Mouse (Mus musculus) liver (tissue): ENCODE data around the gene Hoxc11.
A peak's percentile ranks its signal among the peaks of the same experiment; 100 is the strongest.

Source experiments
- DNase-seq: peaks from one replicate; pipeline ENCODE4 v3.0.0-alpha.2; 2020; ENCODE audit warnings: mixed read lengths

Hoxc11 gene

DNA sequence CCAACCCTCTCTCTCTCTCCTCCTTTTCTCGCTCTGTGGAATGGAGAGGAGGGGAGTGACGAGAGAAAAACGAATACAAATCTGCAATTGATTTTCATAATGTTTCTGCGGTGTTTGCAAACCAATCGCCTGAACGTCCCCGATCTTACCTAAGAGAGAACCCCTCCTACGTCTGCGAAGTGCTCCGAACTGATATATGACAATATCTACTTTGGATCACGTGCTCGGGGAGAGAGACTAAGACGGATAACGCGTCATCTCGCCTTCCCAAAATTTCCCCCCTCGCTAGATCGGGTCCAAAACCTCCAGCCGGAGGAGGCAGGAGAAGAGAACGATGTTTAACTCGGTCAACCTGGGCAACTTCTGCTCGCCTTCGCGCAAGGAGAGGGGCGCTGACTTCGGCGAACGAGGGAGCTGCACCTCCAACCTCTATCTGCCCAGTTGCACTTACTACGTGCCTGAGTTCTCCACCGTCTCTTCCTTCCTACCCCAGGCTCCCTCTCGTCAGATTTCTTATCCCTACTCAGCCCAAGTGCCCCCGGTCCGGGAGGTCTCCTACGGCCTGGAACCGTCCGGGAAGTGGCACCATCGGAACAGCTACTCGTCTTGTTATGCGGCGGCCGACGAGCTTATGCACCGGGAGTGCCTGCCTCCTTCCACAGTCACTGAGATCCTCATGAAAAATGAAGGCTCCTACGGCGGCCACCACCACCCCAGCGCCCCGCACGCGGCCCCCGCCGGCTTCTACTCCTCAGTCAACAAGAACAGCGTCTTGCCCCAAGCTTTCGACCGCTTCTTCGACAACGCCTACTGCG lies at the start of gene Hoxc11:
Gene Hoxc11 (plus strand): TSS at position 236 of the 815 bp plus-strand sequence.
- DNase-seq, result no peak

DNA sequence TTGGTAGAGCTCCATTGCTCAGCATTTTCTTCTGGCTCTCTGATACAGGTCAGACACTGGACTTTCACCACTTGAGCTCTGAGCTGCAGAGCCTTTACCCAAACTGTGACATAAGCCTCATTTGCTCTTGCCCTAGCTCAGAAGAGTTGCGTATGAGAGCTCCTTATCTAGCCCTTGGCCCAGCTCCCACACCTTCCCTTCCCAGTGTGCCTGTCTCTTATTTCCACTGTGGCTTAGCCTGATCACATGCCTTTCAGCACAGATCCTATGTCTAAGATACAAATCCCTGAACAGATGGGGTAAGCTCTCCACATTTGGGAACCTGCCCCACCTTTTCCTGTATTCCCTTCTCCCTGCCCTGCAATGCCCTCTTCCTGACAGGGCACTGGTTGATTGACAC lies 49.3 kb upstream of the Hoxc11 start:
- no peak for DNase-seq

DNA sequence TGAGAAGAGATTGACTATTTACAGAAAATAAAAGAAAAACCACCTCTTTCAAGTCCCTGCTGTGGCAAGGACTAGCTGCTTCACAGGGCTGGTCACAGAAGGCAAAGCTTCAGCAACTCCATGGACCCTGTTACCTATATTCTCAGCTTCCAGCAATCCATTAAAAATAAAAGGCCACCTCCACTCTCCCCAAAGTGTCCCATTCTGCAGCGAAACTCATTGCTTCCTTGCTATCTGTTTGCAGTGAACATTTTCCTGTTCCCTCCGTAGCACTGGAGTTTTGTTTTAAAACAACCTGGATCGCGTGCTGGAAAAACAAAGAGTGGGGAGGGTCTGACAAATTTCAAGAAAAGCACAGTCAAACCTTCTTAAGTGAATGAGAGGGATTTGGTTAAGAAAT lies 44.7 kb upstream of the Hoxc11 start:
- DNase-seq, result no peak

DNA sequence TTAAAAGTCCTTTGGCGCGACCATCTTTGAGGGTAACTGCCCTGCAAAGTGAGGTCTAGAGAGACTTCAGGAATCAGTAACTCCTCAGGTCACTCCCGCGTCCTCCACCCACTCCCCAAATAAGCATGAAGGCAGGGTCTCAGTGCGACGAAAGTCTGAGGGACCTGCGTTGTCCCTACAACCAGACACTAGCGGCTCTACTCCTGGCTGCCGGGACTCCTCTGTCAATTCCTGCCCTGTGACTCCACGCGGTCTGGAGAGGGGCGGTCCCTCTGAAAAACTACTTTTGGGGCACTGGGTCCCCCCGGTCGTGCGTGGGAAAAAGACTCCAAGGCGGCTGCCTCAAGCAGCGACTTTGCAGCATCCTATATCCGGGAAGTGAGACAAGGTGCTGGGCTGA lies 44.2 kb upstream of the Hoxc11 start:
- no peak for DNase-seq

DNA sequence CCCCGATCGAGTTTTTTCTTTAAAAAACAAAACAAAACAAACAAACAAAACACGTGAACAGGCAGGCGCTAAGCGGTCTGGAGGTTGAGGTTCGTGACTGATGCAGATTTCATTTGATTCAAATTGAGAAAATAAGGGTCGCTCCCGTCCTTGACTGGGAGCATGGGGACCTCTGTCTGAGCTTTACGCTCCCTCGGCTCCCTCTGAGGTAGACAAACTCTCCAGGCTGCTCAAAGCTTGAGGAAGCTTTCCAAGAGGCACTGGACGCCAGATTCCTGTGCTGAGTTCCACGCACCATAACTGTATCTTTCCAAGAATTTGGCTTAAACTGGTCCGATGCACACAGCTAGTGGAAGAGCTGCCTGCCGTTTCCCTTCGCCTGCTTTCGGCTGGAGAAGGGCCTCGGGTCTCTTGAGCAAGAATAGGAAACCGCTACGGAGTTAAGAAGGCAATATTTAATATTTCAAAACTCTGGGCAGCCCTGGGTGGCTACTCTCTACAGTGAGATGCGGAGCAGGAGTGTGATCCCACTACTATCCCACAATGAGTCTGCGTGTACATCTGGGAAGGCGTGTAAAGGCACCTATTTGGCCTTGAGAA lies 43.6 kb upstream of the Hoxc11 start:
- no peak for DNase-seq

DNA sequence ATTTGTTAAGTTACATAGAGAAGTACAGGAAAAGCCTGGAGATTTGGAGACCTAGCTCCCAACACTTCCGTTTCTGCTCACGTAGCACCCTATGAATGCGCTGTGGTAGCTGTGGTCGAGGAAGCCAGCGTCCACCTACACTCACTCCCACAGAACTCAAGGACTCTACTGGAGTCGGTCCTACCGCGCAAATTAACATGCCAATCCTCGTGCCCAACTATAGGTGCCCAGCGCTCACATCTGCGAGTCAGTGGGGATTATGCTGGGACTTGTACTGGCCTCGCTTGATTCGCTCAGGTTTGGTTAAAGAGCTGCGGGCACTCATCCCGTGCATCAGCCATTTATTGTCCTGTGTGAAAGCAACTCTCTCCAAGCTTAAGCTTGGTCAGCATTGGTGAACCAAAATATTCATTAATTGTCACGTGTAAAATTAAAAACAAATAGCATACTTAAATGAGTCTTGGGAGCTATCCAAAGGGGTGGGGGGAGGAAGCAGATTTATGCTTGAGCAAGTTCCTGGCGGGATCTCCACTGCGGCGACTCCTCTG lies 41.1 kb upstream of the Hoxc11 start:
- DNase-seq, result no peak

DNA sequence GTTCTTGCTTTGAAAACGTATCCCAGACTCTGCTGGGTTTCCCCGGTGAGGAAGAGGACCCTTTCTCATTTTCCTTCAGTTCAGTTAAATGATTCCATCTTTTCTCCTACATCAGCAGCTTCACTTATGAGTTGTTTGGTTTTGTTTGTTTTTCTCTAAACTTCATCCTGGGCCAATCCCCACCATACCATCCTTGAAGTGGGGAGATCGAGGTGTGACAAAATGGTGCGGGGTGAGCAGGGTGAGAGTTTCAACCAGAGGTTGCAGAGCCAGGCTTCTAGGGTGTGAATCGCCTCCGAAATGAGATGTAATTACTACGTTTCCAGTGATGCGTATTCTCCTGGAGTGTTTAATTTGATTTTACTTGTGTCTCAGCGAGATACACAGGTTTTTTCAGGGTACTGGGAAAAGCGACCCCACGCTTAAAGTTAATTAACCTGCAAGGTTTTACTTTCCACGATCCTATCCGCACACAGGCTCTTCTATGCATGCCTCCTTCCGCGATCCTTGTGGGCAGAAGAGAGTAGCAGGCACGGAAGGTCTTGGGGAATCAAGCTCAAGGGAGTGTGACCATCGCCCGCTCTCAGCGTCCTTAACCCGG lies 36.2 kb upstream of the Hoxc11 start:
- no peak for DNase-seq

DNA sequence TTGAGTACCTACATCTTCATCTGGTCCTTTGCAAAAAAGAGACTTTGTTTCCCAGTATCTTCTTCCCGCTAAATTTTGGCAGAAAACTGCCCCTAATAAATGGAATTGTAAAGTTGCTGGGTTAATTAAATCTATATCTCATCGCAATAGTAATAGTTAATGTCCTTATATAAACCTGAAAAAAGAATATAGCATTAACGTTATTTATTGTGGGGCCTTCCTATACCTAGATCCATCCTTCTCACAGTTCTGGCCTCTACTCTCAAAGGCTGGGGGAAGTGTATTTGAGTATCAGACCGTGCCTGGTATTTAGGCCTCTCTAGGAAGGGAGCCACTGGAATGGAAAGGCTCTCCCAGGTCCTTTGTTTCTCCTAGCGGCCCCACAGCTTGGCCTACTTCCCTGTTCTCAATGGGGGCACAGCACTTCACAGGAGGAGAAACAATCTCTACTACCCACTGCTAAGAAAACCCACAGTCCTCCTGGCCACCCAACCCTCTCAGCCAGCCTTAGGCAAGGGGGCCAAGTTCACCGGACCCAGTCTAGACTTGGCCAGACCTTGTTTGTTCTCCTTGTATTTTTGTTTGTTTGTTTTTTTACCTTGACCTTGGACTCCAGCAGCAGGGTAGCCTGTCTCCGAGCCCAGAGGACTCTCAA lies 35.5 kb upstream of the Hoxc11 start:
- no peak for DNase-seq

DNA sequence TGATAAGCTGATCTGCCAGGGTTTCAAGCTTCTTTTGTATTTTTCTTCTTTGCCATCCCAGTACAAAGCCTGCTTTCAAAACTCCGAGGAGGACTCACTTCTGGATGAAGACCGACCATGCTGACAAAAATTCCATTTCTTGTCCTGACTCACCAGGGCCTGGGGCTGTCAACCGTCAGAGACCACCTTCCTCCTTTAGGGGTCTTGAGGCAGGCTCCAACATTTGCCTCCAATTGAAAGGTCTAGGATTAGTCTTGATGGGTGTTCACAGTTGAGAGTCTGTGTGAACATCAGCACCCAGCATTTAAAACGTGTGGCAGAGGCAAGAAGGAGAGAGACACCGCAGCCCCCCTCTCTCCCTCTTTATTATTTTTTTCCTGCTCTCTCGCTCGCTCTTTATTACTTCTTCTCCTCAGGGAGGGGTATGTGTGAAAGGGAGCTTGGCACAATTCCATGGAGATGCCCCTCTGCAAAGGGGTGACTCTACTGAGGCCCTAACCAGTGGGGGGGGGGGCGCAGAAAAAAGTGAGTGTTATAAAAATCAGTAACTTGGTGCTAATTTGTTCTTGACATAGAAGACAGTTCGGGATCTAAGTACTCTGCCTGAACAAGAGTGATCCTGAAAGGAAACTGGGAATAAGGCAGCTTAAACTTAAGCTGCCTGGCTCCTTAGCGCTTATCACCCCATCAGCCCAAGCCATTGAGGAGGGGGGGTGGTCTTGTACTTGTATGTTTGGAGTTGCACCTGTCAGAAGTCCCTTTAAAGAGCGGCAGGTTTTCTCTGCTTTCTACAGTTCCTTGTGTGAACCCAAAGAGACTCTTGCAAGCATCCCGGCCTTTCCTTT lies 34.7 kb upstream of the Hoxc11 start:
- DNase-seq, result no peak

DNA sequence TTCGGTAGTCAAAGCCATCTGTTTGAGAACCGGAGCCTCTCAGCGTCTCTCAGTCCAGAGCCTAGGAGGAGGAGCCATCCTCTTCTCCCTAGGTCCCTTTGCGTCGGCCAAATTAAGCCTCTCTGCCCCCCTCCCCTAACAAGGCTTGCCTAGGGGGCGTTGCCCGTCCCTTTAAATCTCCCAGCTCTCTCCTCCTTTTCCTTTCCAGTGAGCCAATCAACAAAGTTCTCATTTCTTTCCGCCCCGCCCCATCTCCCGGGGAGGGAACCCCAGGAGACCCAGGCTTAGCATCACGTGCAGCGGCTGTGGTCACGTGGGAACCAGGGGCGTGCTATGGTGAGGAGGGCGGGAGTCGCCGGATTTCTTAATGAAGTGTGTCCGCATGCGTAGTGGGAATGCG lies 33.6 kb upstream of the Hoxc11 start:
- peak; percentile 32 for DNase-seq

DNA sequence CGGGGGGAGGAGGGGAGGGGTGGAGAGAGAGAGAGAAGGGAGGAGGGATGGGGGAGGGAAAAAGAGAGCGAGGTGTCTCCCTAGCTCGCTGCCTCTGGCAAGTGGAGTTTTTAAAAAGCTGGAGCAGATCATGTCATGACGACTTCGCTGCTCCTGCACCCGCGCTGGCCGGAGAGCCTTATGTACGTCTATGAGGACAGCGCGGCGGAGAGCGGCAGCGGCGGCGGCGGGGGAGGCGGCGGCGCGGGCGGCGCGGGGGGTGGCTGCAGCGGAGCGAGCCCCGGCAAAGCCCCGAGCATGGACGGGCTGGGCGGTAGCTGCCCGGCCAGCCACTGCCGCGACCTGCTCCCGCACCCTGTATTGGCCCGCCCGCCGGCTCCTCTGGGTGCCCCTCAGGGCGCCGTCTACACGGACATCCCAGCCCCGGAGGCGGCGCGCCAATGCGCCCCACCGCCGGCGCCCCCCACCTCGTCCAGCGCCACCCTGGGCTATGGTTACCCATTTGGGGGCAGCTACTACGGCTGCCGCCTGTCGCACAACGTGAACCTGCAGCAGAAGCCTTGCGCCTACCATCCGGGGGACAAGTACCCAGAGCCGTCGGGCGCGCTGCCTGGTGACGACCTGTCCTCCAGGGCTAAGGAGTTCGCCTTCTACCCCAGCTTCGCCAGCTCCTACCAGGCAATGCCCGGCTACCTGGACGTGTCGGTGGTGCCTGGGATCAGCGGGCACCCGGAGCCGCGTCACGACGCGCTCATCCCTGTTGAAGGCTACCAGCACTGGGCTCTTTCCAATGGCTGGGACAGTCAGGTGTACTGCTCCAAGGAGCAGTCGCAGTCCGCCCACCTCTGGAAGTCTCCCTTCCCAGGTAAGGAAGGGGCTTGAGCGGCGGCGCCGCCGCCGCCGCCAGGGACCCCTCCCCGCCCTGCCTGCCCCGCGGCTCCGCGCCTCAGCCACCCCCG lies 32.9 kb upstream of the Hoxc11 start, which contains the start of gene Hoxc13:
Gene Hoxc13 (plus strand): TSS at position 51 of the 959 bp plus-strand sequence.
- DNase-seq, result no peak

DNA sequence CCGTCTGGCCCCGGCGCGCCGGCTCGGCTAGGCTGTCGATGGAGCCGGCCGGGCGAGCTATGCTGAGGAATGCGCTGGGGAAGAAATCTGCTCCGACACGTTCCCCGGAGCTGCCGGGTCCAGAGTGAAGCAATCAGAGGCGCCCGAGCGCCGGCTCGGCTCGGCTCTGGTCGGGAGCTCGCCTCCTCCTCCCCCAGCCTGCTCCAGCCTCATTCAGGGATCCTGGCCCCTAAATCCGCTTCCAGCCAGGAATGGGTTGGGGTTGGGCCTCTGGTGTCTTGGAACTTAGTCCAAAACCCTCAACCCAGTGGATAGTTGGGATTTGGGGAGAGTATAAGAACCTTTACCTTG lies 32.2 kb upstream of the Hoxc11 start:
- no peak for DNase-seq

DNA sequence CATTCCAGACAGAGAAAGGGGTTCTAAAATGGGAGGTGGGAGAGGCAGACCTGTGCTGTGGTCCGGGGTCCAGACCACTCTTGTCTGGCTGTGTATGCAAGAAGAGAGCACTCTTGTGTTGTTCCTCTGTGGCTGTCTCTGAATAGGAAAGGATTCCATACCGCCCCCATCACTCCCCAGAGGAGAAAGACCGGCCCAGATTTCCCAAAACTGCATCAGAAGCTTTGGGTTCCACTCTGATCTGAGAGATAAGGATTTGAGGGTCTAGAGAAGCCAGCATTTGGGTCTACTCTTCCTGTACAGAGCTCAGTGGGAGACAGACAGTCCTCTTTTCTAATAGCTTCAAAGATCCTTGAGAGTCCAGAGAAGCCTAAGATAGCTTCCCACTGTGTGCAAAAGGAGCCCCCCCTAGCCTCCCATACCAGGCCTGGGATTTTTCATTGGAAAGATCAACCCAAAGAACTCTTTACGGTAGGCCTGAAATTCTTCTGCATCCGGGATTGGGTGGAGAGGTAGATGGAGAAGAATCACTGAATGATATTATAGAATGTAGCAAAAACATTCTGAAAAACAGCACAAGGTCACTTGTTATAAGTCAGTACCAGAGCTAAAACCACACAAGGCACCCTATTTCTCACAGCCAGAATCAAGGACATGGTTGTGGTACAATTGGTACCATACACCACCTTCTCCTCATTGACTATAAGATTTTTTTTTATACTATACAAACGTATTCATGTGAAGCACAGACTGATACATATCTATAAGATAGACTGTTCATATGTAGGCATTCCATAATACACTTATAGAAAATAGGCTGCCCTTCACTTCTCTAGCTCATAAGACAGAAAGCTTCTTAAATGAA lies 31.4 kb upstream of the Hoxc11 start:
- DNase-seq, result no peak

DNA sequence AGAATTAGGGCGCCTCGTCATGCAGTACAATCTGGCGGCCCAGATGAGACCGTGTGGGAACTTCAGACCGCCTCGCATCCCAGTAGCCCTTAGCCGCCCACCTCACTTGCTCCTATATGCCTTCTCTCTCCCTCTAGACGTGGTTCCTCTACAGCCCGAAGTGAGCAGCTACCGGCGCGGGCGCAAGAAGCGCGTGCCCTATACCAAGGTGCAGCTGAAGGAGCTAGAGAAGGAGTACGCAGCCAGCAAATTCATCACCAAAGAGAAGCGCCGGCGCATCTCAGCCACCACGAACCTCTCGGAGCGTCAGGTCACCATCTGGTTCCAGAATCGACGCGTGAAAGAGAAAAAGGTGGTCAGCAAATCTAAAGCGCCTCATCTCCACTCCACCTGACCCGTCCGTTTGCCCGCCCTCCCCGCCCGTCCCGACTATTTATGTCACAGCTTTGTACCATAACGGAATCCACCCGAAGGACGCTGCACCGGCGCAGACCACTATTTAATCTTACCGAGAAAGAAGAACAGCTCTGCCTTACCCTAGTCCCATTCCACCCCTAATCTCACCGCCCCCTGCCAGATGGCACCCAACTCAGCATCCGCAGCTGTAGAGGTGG lies 27.1 kb upstream of the Hoxc11 start:
- DNase-seq, result no peak

DNA sequence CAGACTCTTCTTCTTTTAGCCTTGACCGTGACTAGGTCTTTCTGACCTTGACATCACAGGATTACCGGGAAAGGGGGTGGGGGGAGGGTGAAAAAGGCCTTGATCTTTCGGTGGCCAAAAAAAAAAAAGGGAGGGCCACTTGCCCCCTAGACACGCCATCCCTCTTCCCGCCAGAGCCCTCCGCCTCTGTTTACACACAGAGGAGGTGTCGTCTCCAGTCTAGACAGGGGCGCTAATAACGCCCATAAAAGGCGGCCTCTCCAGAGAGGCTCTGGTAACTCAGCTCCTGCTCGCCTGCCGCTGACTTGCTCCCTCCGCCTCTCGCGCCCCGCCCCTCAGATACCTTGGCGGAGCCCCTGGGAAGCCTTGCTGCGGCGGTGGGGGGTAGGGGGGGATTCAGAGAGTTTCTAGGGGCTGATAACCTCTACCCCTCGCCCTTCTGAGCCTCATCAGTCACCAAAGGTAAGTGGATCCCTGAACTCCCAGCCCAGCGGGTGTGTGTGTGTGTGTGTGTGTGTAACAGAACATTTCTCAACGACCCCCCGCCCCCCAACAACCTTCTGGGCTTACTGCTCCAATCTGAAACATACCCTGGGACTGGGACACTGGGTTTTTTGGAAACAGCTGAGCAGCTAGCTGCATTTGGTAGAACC lies 22.4 kb upstream of the Hoxc11 start:
- no peak for DNase-seq

DNA sequence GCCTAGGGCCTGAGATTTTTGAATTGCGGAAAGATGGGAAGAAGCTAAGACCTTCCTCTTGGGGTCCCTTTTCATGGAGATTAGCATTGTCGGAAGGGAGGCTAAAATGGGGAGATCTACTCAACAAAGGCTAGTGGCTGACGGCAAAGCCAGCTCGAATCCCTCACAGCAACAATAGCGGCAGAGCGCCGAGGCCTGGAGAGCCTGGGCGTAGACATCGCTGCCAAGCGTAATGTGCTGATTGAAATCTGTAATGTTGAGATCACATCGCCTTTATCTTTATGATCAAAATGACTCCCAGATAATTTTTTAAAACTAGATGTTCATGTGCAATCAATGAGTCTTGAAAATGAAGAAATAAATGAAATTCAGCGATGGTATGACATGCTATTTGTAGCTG lies 19.8 kb upstream of the Hoxc11 start:
- DNase-seq, result no peak

DNA sequence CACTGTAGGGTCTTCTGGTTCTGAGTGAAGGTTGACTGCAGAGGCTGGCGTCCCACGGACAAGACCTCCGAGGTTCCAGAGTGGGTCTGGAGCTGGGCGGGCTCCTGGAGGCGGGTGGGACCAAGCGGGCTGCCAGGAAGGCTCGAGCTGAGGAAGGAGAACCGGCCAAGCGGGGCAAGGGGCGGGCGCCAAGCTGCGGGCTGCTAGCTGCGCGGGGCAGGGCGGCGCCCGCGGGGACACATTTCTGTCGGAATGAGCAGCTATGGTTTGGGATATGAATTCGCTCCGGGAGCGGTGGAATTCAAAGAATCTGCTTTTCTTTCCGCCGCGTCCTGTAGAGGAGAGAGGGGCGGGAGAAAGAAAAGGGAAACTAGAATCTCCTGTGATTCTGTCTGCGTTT lies 19.3 kb upstream of the Hoxc11 start:
- DNase-seq, result no peak

DNA sequence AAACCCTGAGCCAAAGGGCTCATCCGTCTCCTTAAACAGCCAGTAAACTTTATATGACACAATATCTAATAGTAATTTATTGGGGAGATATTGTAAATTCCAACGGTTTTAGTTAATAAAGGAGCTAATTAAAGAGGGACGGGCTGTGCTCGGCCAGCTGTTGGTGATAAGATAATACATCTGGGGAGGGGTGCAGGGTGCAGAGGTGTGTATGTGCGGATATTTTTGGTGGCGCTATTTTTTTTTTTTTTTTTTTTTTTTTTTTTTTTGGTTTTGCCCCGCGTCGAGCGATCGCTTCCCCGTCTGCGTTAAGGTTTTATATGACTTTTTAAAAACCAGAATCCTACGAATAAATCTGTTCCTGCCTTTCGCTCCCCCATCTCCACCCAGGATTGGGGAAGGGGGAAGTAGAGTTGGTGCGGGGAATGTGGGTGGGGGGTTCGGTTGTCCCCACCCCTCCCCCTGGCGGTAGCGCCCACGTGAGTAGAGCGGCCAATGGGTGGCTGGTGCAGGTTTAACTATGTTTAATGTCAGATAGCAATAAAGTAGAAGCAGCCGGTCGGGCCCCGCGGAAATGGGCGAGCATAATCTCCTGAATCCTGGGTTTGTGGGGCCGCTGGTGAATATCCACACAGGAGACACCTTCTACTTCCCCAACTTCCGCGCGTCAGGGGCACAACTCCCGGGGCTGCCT lies 17.8 kb upstream of the Hoxc11 start, which contains the start of gene Hoxc12:
Gene Hoxc12 (plus strand): TSS at position 479 of the 694 bp plus-strand sequence.
- no peak for DNase-seq
